Mouse (Mus musculus): Measurements from ENCODE around the gene Il31.

The Il31 gene

DNA sequence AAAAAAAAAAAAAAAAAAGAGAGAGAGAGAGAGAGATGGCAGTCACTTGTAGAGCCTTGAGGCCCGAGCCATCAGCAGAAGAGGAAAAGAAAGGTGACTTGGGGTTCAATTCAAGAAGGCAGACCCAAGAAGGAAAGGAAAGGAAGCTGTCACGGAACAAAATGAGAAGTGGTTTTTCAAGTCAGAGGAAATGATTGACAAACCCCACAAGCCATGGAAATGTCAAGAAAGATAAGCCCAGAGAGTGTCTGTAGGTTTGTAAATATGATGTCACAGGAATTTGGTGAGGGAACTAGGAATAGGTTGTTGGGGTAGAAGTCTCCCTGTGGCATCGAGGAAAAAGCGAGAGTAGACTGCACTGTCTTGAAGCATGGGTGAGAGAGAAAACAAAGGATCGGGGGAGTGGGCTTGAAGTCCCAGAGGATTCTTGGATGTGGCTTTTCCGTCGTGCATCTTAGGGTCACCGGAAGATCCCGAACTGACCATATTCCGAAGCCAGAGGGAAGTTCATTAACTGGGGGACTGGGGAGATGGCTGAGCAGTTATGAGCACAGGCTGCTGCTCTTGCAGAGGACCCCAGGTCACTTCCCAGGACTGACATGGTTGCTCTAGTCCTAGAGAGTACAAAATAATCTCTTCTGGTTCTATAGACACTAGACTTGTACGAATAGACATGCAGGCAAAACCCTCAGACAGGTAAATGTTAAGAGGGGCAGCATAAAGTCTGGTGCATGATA is 1.5 kb downstream of the Il31 start:
- CTCF ChIA-PET, result no interaction called here

DNA sequence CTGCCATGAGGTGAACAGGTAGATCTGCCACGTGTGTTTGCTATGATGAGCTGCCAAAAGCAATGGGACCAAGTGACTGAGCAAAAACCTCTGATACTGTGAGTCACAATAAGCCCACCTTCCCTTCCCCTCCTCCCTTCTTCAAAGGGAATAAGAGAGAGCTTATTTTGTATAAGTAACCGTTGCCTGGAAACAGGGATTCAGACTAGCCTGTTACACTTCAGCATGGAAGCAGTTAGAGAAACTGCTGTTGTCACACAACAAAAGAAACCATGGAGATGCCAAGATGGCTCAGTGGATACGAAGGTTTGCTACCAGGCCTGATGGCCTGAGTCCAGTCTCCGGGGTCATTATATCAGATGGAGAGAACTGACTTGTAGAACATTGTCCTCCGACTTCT is 15.5 kb downstream of the Il31 start:
- CTCF ChIA-PET, result no interaction called here

DNA sequence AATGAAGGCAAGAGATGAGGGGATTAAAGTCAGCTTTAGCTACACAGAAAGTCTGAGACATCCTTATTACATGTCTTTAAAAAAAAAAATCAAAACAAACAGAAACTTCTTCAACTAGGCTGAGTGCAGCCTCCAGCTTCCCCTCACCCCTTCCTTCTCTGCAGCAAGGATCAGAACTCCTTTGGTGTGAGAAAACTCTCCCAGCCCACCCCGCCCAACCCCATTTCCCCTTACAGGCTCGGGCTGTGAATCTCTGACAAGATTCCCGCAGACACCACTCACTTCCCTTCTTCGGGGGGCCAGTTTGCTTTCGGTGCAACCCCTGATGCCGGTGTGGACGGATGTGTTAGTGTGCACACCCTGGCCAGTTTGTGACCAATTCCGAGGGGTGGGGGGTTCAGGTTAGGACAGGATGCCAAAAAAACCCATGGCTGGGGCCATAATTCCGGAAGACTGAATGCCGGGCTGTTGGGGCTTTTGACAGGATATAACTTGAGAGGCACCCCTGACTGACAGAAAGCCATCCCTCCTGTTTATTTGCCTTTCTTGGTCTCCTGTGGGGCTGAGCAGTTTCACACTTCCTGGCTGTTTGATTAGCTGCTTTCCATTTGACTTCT is 18.4 kb downstream of the Il31 start:
- CTCF ChIA-PET, result interaction anchor here (0.5 to 0.7 kb wide), 2 partner anchors 19 to 566 kb away, joined by 3 to 10 read pairs; no protein-coding TSS in a partner anchor

DNA sequence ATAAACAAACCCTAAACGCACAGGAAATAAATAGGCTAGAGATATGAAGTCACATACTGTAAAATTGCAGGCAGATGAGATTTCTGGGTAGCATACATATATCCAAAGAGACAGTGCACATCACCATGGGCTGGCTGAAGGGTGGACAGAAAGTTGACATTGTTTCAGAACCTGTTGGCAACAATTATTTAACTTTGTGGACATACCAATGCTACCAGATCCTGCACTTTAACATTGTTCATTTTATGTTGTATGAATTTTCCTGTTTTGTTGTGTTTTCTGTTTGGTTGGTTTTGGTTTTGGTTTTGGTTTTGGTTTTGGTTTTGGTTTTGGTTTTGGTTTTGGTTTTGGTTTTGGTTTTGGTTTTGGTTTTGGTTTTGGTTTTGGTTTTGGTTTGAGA is 24.7 kb downstream of the Il31 start:
- CTCF ChIA-PET, result interaction anchor here (0.5 kb wide), 1 partner anchor 120 kb away, joined by 3 read pairs; no protein-coding TSS in a partner anchor

DNA sequence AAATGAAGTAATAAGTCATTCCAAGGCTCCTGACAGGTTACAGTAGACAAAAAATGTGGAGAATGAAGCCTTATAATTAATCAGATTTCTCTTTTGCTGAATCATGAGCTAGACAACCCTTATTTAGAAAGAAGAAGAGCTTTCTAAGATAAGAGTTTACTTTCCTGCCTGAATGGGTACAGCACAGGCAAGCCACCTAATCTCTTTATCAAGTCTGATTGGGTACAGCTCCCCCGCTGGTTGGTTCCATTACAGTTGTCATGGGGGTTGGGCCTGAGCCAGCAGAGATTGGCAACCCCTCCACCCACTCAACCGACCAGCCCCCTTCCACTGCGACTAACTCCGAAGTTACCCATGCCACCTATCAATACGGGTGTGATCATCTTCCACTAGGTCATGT is 27.9 kb downstream of the Il31 start:
- CTCF ChIA-PET, result no interaction called here

DNA sequence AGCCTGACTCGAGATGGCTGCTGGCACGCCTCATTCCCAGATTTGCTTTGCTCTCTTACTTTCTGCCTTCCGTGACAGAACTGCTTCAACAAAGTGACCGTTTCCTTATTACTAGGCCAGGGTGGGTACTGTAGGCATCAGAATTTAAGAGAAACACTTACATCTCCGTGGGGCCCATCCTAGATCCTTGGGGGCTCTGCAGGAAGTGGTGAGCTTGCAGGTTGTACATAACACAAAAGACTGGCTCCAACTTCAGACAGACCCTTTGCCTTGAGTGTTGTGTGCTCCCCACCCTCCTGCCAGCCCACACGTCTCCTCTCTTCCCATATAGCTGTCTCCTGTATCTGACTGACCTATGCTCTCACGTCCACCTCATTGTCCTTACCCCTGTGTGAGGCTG is 37.4 kb downstream of the Il31 start:
- CTCF ChIA-PET, result interaction anchor here (0.6 kb wide), 1 partner anchor 19 kb away, joined by 3 read pairs; no protein-coding TSS in a partner anchor

DNA sequence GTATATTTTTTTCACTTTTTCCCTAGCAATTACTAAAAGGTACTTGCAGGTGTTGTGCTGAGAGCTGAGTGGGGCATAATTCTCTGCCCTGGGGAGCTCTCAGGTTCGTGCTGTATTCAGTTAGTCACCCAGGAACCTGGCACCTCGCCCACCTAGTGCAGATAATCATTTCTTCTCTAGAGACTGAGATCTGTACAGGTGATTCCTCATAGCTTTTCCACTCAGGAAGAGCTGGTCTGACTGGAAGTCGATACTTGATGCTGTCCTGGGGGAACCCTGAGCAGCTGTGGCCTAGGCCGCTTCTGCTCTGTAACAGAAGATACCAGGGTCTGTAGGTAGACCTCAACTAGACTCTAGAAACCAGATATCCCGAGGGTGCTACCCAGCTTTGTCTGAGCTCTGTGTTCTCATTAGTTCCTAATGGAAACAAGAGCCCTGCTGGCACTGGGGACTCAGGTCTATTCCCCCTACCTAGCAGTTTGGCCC is 44.4 kb downstream of the Il31 start:
- CTCF ChIA-PET, result interaction anchor here (1.3 kb wide), 1 partner anchor 52 kb away, joined by 4 read pairs; no protein-coding TSS in a partner anchor

DNA sequence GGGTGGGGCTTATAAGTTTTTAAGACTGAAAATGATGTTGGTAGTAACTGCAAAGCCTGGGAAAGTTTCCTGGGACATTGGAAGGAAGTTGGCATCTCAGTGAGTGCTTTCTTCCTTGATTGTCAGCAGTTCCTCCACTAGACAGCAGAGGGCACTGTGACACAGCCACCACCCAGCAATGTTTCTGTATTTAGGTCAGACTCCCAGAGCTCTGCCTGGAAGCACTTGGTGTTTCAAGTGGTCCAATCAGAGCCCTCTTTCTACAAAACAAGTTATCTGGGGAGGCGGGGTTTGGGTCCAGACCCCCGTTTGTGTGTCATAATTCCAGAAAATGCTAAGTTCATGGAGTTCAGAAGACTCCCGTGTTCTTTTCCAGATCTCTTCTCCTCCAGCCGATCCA is 45.2 kb downstream of the Il31 start:
- CTCF ChIA-PET, result interaction anchor here (1.2 kb wide), 1 partner anchor 56 kb away, joined by 6 read pairs; no protein-coding TSS in a partner anchor

DNA sequence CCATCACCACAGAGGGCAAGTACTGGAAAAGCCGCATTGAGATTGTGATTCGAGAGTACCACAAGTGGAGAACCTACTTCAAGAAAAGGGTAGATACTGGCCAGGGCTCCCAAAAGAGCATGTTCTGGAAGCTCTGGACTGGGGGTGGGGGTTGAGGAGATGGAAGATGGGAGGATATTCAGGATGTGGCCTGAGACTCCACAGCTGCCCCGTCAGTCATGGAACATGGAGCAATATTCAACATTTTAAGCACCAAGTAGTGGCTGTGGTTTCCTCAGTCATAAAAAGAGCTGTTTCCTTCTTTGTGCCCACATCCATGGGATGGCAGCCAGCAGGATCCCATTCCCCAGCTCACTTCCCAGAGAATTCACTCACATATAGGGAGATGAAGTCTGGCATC is 47.0 kb downstream of the Il31 start:
- CTCF ChIA-PET, result interaction anchor here (0.7 kb wide), 1 partner anchor 104 kb away, joined by 5 read pairs; no protein-coding TSS in a partner anchor

DNA sequence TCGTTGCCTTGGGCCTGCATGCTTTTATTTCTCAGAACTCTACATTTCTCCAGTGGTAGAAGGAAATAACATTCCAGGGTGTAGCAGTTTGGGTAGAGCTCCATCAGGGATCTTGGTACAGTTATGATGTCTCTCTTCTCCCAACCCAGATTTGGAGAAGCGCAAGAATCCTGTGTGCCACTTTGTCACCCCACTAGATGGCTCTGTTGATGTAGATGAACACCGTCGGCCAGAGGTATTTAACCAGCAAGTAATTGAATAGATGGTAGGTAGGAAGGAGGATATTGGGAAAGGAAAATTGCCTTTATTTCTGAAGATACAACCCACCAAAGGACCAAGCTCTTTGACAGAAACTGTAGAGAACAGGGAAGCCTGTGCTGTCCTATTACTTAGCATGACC is 48.6 kb downstream of the Il31 start:
- CTCF ChIA-PET, result interaction anchor here (0.6 to 1.1 kb wide), 2 partner anchors 63 to 477 kb away, joined by 3 read pairs; no protein-coding TSS in a partner anchor

DNA sequence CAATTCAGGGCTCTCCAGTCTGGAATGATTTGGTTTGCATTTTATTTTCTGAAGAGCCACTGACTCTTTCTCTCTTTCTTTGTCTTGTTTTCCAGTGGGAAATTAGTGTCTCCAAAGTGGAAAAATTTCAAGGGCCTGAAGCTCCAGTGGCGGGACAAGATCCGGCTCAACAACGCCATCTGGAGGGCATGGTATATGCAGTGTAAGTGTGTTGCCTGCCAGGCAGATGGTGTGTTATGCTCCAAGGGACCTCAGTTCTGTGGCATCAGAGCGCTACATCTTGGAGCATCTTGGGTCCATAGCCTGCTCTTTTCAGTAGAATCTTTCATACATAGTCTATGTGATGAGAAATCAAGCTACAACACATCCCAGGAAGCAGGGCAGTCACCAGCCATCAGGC is 49.3 kb downstream of the Il31 start:
- CTCF ChIA-PET, result interaction anchor here (0.5 to 0.8 kb wide), 3 partner anchors 62 to 478 kb away, joined by 3 to 10 read pairs (median 4); no protein-coding TSS in a partner anchor

DNA sequence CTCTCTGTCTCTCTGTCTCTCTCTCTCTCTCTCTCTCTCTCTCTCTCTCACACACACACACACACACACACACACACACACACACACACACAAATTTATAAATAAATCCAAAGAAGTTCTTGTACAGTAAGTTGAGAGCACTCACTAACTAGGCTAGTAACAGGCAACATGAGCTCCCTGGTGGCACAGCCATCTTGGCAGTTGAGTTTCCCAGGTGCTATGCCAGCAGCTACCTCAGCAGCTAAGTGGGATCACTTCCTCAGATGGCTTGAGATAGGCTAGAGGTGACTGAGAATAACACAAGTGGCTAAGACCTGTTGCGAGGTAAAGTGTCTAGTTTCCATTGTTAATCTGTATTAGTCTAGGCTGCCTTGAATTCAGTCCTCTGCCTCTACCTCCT is 50.0 kb downstream of the Il31 start:
- CTCF ChIA-PET, result interaction anchor here (0.5 to 0.8 kb wide), 3 partner anchors 62 to 186 kb away, joined by 4 to 10 read pairs (median 4); no protein-coding TSS in a partner anchor

DNA sequence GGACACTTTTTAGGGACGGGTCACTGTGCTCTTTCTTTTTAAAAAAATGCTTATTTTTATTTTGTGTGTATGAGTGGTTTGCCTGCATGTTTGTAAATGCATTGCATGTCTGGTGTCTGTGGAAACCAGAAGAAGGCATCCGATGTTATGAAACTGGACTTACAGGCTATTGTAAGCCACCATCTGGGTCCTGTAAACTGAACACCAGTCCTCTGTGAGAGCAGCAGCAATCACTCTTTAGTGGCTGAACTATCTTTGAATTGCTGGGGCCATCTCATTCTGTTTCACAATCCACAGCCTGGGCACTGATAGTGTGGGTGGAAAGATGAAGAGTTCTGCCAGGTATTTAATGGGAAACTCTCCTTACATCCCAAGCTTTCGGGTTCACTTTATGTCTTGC is 50.9 kb downstream of the Il31 start:
- CTCF ChIA-PET, result interaction anchor here (0.6 kb wide), 1 partner anchor 28 kb away, joined by 3 read pairs; no protein-coding TSS in a partner anchor

DNA sequence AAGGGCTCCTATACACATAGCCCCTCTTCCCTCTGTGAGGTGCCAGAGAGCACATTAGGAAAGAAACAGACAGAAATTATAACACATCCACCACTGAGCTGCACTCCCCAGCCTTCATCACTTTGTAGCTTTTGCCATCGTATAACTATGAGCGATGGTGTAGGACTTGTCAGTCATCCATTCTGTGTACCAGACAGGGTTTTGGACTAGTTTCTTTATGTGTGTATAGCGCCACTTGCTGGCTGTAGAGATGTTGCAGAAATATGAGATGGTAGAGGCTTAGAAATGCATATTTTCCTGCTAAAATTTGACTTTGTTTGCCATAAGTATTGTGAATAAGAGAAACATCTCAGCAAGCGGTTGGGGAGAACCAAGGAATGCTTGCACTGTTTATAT is 52.5 kb downstream of the Il31 start:
- CTCF ChIA-PET, result interaction anchor here (0.6 to 2.6 kb wide), 4 partner anchors 59 to 1223 kb away, joined by 3 to 20 read pairs (median 4); no protein-coding TSS in a partner anchor

DNA sequence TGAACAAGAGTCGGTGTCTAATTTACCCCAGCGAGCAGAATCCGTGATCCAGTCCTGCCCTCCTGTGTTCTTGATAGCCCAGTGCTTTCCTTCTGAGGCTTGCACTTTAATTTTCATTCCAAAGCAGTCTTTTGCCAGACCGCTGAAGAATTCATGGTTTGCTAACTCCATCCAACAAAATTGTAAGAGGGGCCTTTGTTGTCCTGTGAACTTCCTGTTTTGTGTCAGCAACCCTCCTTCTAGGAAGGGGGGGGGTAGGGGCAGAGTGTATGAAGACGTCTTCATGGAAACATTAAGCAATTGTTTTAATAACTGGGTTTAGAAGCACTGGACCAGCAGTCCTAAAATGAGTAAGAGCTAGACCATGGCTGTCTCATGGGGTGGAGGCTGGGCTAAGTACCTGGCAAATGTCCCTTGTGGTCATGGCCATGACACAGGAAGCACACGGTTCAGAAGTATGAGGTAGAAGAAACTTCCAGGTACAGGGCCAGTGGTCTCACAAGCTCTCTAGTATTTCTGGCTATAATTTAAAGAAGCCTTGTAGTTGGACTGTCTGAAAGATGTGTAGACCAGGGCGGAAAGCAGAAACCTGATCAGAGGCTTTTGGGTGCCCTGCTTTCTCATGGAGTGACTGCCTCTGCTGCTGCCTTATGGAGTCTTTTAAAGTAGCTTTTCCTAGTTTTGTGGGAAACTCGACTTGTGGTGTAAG is 53.1 kb downstream of the Il31 start:
- CTCF ChIA-PET, result interaction anchor here (0.6 to 2.6 kb wide), 4 partner anchors 58 to 1223 kb away, joined by 3 to 20 read pairs (median 4); no protein-coding TSS in a partner anchor

DNA sequence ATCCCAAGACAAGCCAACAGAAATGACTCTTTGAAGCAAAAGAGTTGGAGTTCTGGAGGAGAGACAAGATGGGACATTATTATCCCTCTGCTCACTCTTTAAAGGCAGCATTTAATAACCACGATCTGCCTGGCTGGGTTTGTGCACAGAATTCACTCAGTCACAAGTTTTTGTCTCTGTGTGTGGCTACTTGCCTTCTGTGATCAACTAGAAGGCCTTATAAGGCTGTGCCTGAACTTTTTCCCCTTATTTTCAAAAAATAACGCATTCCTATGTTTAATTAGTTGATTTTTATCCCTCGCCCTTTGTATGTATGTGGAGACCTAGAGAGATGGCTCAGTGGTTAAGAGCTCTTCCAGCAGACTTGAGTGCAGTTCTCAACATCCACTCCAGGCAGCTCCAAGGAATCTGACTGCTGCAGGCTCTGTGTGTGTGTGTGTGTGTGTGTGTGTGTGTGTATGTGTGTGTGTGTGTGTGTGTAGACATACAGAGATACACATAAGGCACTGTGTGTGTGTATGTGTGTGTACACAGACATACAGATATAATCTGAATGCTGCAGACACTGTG is 56.9 kb downstream of the Il31 start:
- CTCF ChIA-PET, result no interaction called here

DNA sequence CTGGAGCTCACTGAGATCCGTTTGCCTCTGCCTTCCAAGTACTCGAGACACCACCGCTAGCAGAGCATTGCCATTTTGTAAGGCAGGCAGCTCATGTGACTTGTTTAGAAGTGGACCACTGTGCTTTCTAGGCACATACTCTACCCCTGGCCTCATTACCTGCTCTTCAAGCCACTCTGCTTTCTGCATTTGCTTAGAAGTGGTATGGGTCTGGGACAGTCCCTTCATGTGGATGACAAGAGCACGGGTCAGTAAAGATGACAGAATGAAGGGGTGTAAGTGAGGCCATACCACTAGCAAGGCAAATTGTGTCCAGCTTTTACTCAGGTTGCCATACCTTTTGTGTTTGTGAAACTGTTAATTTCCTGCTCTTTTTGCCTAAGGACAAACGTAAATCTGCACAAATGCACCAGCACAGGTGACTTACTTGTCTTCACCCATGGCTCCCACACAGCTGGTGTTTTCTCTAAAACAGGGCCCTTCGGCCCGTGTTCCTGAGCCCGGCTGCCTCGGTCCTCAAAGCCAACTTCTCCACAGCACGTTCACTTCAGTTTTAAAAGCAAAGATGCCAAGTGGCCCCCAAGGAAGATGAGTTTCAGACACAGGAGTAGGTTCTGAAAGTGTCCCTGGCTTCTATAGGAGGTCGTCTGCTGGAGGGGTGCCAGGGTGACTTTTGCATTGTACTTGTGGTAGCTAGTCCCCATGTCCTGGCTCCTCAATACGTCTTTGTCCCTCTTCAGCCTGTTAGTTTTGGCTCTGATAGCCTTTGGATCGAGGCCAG is 57.6 kb downstream of the Il31 start:
- CTCF ChIA-PET, result no interaction called here
